ENCODE assay signal across 21 mouse cellular contexts in the genomic region with DNA sequence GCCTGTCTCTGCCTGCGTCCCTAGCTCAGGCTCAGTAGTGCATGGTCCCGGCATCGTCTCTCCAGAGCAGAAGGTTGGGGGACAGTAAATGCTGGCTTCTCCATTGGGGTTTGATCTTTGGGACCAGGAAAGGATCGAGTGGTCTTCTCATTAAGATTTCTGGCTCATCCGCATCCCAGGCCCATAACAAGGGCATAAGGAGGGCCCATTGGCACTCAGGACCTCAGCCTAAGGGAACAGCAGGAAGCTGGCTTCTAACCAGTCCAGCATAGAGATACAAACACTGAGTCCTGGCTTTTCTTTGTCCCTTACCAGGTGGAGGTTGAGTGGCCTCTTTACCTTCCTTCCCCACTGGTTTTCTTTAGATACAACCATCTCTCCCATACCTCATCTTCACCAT. TPM values are rescaled to one million over a fixed set of nuclear protein-coding genes. Genes with fewer than 3 reads are reported as not detected.
A peak's percentile ranks its signal among the peaks of the same experiment; 100 is the strongest.
DNase-seq lines count a peak whose midpoint lies in the region; ATAC-seq and TF ChIP-seq lines count a peak whose summit lies in the region.
"Had no signal": no experiment of that assay in that cellular context is flagged by ENCODE, and none has a peak within 500 bp of the region (broad histone marks: within the 10 kb centered on the region; RNA-seq: fewer than 3 reads in every experiment).

No protein-coding gene starts in this region.

- peaks cover 89% of the 10 kb centered on the region for H3K36me3 ChIP-seq in forebrain, embryonic 10.5 days (replicated peaks)
- H3K36me3 ChIP-seq in forebrain, embryonic 11.5 days (ENCODE audit: control insufficient read depth, insufficient read depth, low read length) = peaks cover 25% of the 10 kb centered on the region
- peaks cover 73% of the 10 kb centered on the region for H3K36me3 ChIP-seq in forebrain, embryonic 14.5 days (ENCODE audit: control insufficient read depth, insufficient read depth, low read length)

- no peak overlapping the region for H3K4me2 ChIP-seq in forebrain, embryonic 11.5 days (ENCODE audit: low read depth, low read length, severe bottlenecking)
- H3K4me2 ChIP-seq in forebrain, embryonic 14.5 days (ENCODE audit: low read length) = no peak overlapping the region
- H3K4me2 ChIP-seq: embryonic facial prominence, embryonic 12.5 days; limb, embryonic 15.5 days; neural tube, embryonic 15.5 days; stomach, embryonic 15.5 days had no signal

- 0 out of 2 replicates have a peak overlapping the region, but pooled peaks have one; percentile 30 for H3K27ac ChIP-seq in forebrain, embryonic 10.5 days
- no peak overlapping the region for H3K27ac ChIP-seq in forebrain, embryonic 11.5 days (ENCODE audit: low read depth, low read length)
- peak overlapping the region; percentile 9; the same call in 1 of the 2 replicates for H3K27ac ChIP-seq in left cerebral cortex, adult 2 months
- H3K27ac ChIP-seq in cerebellum, adult 2 months (ENCODE audit: insufficient read depth, low read length) = peak overlapping the region; percentile 17
- 0 out of 2 replicates have a peak overlapping the region, but pooled peaks have one; percentile 5 for H3K27ac ChIP-seq in forebrain, embryonic 14.5 days (ENCODE audit: low read depth, low read length)
- H3K27ac ChIP-seq: embryonic facial prominence, embryonic 12.5 days; kidney, postnatal 0 days; limb, embryonic 15.5 days; neural tube, embryonic 15.5 days; stomach, embryonic 15.5 days had no signal

- WGBS in forebrain, embryonic 10.5 days = 85% methylated on average over 5 of the region's 5 CpGs
- 86% methylated on average over 5 of the region's 5 CpGs for WGBS in forebrain, embryonic 11.5 days
- 10% methylated on average over 5 of the region's 5 CpGs for WGBS in cerebellum, adult 2 months
- WGBS in forebrain, embryonic 14.5 days = 72% methylated on average over 5 of the region's 5 CpGs

- intact Hi-C loops in left cerebral cortex, adult 2 months (cut with DNase I) = no loop called here
- intact Hi-C loops in left cerebral cortex, postnatal 14 days (cut with DNase I) = no loop called here

- no peaks in the 10 kb centered on the region for H3K27me3 ChIP-seq in forebrain, embryonic 10.5 days (ENCODE audit: poor library complexity, severe bottlenecking)
- H3K27me3 ChIP-seq in forebrain, embryonic 11.5 days (ENCODE audit: control insufficient read depth, insufficient read depth, low read length) = no peaks in the 10 kb centered on the region
- H3K27me3 ChIP-seq in cerebellum, adult 2 months (ENCODE audit: control insufficient read depth, insufficient read depth, low read length) = no peaks in the 10 kb centered on the region
- H3K27me3 ChIP-seq in forebrain, embryonic 14.5 days (replicated peaks; ENCODE audit: control insufficient read depth, insufficient read depth, low read length) = no peaks in the 10 kb centered on the region
- H3K27me3 ChIP-seq: embryonic facial prominence, embryonic 12.5 days; limb, embryonic 15.5 days; neural tube, embryonic 15.5 days; stomach, embryonic 15.5 days had no signal

- no peak for TF ChIP-seq POLR2A in cerebellum, adult 2 months (IDR thresholded peaks at IDR 0.05; ENCODE audit: borderline replicate concordance, insufficient read depth, low read length)

- no peak for TF ChIP-seq CTCF in left cerebral cortex, adult 2 months (IDR thresholded peaks at IDR 0.05)
- TF ChIP-seq CTCF in cerebellum, adult 2 months (IDR thresholded peaks at IDR 0.05; ENCODE audit: borderline replicate concordance, insufficient read depth, low read depth, low read length) = no peak

- no peak for ATAC-seq in forebrain, embryonic 11.5 days (replicated peaks; ENCODE audit: low FRiP score)
- no peak for ATAC-seq in forebrain, embryonic 14.5 days
- no peak for ATAC-seq in CD4-positive, CD25-positive, alpha-beta regulatory T cell, adult 4 months
- ATAC-seq: activated CD4-positive, CD25-positive, alpha-beta regulatory T cell, adult 4 months; intestine, embryonic 16.5 days; liver, postnatal 0 days had no signal

- H3K4me1 ChIP-seq in forebrain, embryonic 10.5 days = peaks cover 42% of the 10 kb centered on the region
- peaks cover 30% of the 10 kb centered on the region for H3K4me1 ChIP-seq in forebrain, embryonic 11.5 days (replicated peaks; ENCODE audit: control insufficient read depth, insufficient read depth, low read length)
- H3K4me1 ChIP-seq in cerebellum, adult 2 months (ENCODE audit: control insufficient read depth, insufficient read depth, low read length) = peaks cover 46% of the 10 kb centered on the region
- peaks cover 29% of the 10 kb centered on the region for H3K4me1 ChIP-seq in forebrain, embryonic 14.5 days (ENCODE audit: control insufficient read depth, insufficient read depth, low read length)

- no peak for DNase-seq in forebrain, embryonic 10.5 days (ENCODE audit: extremely low spot score, low spot score)
- DNase-seq in forebrain, embryonic 11.5 days (ENCODE audit: low spot score) = no peak
- no peak for DNase-seq in left cerebral cortex, adult 2 months (ENCODE audit: extremely low spot score in 1 of 2, low spot score in 2 of 2)
- DNase-seq in left cerebral cortex, postnatal 14 days (ENCODE audit: low spot score in 2 of 2) = no peak
- peak; percentile 70 to 78 for DNase-seq in cerebellum, adult 2 months
- no peak for DNase-seq in forebrain, embryonic 14.5 days (ENCODE audit: low spot score)
- no peak for DNase-seq in right cerebral cortex, adult 18-20 months
- DNase-seq: adrenal gland, postnatal 25 days; gastrocnemius, postnatal 10 days; layer of hippocampus, adult 9-11 months; liver, postnatal 0 days; lung, postnatal 36 days had no signal

- no peaks in the 10 kb centered on the region for H3K9me3 ChIP-seq in forebrain, embryonic 10.5 days
- no peaks in the 10 kb centered on the region for H3K9me3 ChIP-seq in forebrain, embryonic 11.5 days (ENCODE audit: control insufficient read depth, low read length)
- H3K9me3 ChIP-seq in forebrain, embryonic 14.5 days (replicated peaks; ENCODE audit: control insufficient read depth, low read length) = no peaks in the 10 kb centered on the region
- H3K9me3 ChIP-seq: embryonic facial prominence, embryonic 12.5 days; limb, embryonic 15.5 days; neural tube, embryonic 15.5 days; stomach, embryonic 15.5 days had no signal

- no peak overlapping the region for H3K4me3 ChIP-seq in forebrain, embryonic 10.5 days
- no peak overlapping the region for H3K4me3 ChIP-seq in forebrain, embryonic 11.5 days (ENCODE audit: low read depth, low read length)
- no peak overlapping the region for H3K4me3 ChIP-seq in left cerebral cortex, adult 2 months
- H3K4me3 ChIP-seq in cerebellum, adult 2 months (replicated peaks; ENCODE audit: insufficient read depth, low read depth, low read length) = no peak overlapping the region
- no peak overlapping the region for H3K4me3 ChIP-seq in forebrain, embryonic 14.5 days (ENCODE audit: low read depth, low read length)
- H3K4me3 ChIP-seq: embryonic facial prominence, embryonic 12.5 days; limb, embryonic 15.5 days; neural tube, embryonic 15.5 days; stomach, embryonic 15.5 days had no signal

- H3K9ac ChIP-seq in forebrain, embryonic 11.5 days (ENCODE audit: low read length) = no peak overlapping the region
- no peak overlapping the region; the same call in 1 of the 2 replicates for H3K9ac ChIP-seq in forebrain, embryonic 14.5 days (ENCODE audit: low read length)
- H3K9ac ChIP-seq: embryonic facial prominence, embryonic 12.5 days; limb, embryonic 15.5 days; liver, postnatal 0 days; neural tube, embryonic 15.5 days; stomach, embryonic 15.5 days had no signal

RNA-seq across cellular contexts. Expression of gene Pea15a, which starts 8.8 kb away (rescaled TPM):
- 282 and 292 TPM in 2 replicates for polyA plus RNA-seq in forebrain, embryonic 10.5 days (2016; fragmentation: Nextera tagmentation; extraction: Ambion mirVana)
- 371 and 409 TPM in 2 replicates for polyA plus RNA-seq in forebrain, embryonic 11.5 days (2014; fragmentation: Nextera tagmentation; extraction: Ambion mirVana)
- total RNA-seq in left cerebral cortex, adult 2 months (2021) = 100 to 1,000 TPM; 387 to 422 TPM
- 100 to 1,000 TPM; 377 to 379 TPM for total RNA-seq in left cerebral cortex, postnatal 14 days (2021)
- 562 and 572 TPM in 2 replicates for polyA plus RNA-seq in cerebellum, adult 2 months (2012; rRNA removed)
- 433 and 436 TPM in 2 replicates for polyA plus RNA-seq in forebrain, embryonic 14.5 days (2014; fragmentation: Nextera tagmentation; extraction: Ambion mirVana)
- 10 to 100 TPM; 55.4 to 76.7 TPM for polyA plus RNA-seq in CD4-positive, CD25-positive, alpha-beta regulatory T cell, adult 4 months (2017; shearing (Covaris generic))

RNA-seq across cellular contexts. Expression of gene Casq1, which starts 21.8 kb away (rescaled TPM):
- 0.69 and 0.99 TPM in 2 replicates for polyA plus RNA-seq in forebrain, embryonic 10.5 days (2016; fragmentation: Nextera tagmentation; extraction: Ambion mirVana)
- polyA plus RNA-seq in forebrain, embryonic 11.5 days (2014; fragmentation: Nextera tagmentation; extraction: Ambion mirVana) = 1.1 and 2.0 TPM in 2 replicates
- under 1 TPM in 1 of 2 experiments, not detected in 1; 0.48 TPM for total RNA-seq in left cerebral cortex, adult 2 months (2021)
- total RNA-seq in left cerebral cortex, postnatal 14 days (2021) = under 1 TPM in 1 of 2 experiments, not detected in 1; 0.55 TPM
- 3.8 and 3.9 TPM in 2 replicates for polyA plus RNA-seq in cerebellum, adult 2 months (2012; rRNA removed)
- 3.8 and 4.0 TPM in 2 replicates for polyA plus RNA-seq in forebrain, embryonic 14.5 days (2014; fragmentation: Nextera tagmentation; extraction: Ambion mirVana)
- not detected for polyA plus RNA-seq in CD4-positive, CD25-positive, alpha-beta regulatory T cell, adult 4 months (2017; shearing (Covaris generic))
- total RNA-seq: adrenal gland, postnatal 25 days; hematopoietic stem cell, adult 5-6 weeks had no signal
- polyA plus RNA-seq: activated CD4-positive, CD25-positive, alpha-beta regulatory T cell, adult 4 months had no signal

RNA-seq across cellular contexts. Expression of gene Dcaf8, which starts 50.0 kb away (rescaled TPM):
- 132 and 138 TPM in 2 replicates for polyA plus RNA-seq in forebrain, embryonic 10.5 days (2016; fragmentation: Nextera tagmentation; extraction: Ambion mirVana)
- polyA plus RNA-seq in forebrain, embryonic 11.5 days (2014; fragmentation: Nextera tagmentation; extraction: Ambion mirVana) = 116 and 118 TPM in 2 replicates
- 100 to 1,000 TPM; 115 to 121 TPM for total RNA-seq in left cerebral cortex, adult 2 months (2021)
- 100 to 1,000 TPM; 101 to 109 TPM for total RNA-seq in left cerebral cortex, postnatal 14 days (2021)
- 118 and 121 TPM in 2 replicates for polyA plus RNA-seq in cerebellum, adult 2 months (2012; rRNA removed)
- 76.1 and 83.1 TPM in 2 replicates for polyA plus RNA-seq in forebrain, embryonic 14.5 days (2014; fragmentation: Nextera tagmentation; extraction: Ambion mirVana)
- polyA plus RNA-seq in CD4-positive, CD25-positive, alpha-beta regulatory T cell, adult 4 months (2017; shearing (Covaris generic)) = 100 to 1,000 TPM in 1 of 2 experiments, 10 to 100 TPM in 1; 76.5 to 132 TPM

Comparison
In these comparisons a context has a peak if more than half of its experiments do, and no peak if none do; other contexts are left out.
1. DNase-seq: peak in cerebellum, adult 2 months (2 of 2); none in forebrain, embryonic 10.5 days (single experiment), forebrain, embryonic 11.5 days (single experiment), left cerebral cortex, adult 2 months (0 of 2), left cerebral cortex, postnatal 14 days (0 of 2), forebrain, embryonic 14.5 days (single experiment) and right cerebral cortex, adult 18-20 months (single experiment).